Mouse (Mus musculus) kidney, postnatal 36 days (tissue): Measurements from ENCODE around the gene Fam83b.
A peak's percentile ranks its signal among the peaks of the same experiment; 100 is the strongest.

Source experiments
- DNase-seq, 2 experiments: peaks; one replicate each; pipeline ENCODE4 v3.0.0; 2021 to 2022; ENCODE audit warnings: mixed read lengths in 2 of 2

Gene Fam83b

DNA sequence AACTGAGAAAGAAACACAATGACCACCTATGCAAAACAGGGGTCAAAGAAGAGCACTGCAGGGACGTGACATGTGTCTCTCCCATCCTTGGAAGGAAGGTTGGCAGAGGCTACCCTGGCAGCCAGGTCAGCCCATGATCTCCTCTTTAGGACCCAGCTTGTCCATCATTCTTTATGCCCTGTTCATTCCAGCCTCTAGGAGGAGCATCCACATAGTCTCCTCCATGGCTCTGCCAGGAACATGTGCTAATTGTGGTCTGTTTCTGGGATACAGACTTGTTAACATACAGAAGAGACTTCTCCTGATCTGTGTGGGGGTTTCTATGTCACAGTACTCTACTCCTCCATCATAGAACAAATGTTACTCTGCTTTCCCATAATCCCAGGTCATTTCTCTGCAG is 48.3 kb downstream of the Fam83b start:
- DNase-seq, result no peak

DNA sequence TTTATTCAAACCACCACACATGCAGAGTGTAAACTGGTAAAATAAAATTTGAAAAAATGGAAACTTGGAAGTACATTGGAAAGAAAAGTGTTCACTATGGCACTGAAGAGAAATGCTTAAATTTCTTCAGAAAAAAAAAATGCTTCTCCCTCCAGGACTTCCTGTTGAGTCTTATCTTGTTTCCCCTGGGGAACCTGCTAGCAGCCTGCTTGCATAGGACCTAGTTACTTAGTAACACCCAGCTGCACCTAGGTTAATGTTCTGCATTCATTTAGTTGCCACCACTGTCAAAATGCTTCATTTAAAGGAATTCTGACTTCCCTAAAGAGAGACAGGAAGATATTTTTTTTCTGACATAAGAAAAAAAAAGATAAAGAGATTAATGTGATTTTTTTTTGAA is 61.3 kb downstream of the Fam83b start:
- no peak for DNase-seq

DNA sequence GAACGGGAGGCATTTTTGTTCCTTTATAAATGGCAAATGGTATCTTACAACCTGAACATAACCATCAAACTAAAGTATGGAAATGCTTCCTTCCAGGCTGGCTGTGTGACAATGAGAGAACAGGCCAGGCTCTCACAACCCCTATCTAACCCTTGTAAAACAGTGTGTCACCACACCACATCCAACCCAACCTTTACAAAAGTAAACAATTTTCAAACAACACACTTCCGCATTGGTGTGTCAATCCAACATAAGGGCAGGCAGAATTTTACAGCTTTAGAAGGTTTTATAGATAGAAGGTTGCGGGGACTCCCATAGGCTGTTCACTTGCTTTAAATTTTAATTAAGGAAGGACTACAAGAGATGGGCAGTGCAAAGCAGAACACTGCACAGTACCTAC is 77.2 kb downstream of the Fam83b start:
- no peak for DNase-seq

DNA sequence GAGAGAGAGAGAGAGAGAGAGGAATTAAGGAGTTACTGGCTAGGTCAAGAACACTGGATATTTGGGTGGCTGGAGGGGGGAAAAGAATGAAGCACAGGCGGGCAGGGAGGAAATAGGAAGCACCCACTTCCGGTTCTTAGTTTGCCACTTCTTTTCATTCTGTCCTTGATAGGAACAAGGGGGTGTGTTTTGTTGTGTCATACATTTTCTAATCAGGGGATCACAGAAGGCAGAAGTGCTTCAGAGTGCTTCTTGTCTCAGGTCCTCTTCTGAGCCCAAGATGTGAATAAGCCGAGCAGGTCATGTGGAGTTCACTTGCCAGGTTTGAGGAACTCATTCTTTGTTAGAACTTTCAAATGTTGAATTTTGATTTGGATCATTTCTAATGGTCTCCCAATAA is 86.8 kb downstream of the Fam83b start:
- no peak for DNase-seq

DNA sequence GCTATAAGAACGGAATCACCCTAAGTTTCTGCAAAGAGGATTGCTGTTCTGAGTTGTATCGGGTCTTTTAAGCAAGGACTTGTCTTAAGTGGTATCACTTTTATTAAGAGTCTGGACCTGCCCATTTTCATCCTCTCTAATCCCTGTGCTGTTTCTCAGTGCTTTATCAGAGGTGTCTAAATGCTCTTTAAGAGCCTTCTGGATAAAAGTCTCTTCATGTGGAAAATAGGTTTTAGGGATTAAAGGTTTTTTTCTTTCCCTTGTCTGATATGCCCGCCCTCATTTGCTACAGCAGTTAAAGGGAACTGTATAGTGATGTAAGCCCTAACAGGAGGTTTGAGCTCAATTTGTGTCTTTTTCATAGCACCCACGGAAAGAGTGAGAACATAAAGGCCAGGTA is 97.4 kb downstream of the Fam83b start:
- DNase-seq, result no peak

DNA sequence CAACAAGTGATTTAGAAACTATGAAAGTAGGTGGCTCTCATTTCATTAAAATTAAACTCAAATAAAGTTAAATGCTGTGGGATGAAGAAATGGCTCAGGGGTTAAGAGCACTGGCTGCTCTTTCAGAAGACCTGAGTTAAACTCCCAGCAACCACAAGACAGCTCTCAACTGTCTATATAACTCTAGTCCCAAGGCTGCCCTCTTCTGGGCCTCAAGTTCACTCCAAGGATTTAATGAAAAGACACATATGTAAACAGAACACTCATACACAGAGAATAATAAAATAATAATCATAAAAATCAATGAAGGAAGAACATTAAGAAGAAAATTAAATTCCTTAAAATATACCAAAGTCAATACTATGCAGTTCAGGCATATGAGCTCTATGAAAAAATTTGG is 105.4 kb downstream of the Fam83b start:
- peak in 1 of 2 experiments; percentile 1 for DNase-seq

DNA sequence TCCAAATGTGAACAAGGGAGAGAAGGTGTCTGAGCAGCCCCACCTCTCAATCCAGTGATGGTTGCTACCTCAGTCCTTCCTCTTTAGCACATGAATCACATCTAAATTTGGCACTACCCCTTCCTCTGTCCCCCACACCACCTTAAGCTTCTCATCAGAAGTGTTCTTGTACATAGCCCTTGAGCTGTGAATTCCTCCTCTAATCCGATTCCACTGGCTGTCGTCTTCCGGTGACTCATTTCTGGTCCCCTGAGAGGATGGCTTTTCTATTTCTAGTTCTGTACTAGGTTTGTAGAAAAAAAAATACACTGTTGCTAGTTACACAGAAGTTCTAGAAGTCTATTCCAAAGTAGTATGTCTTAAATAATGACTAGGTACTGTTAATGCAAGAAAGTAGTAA is 111.2 kb downstream of the Fam83b start:
- DNase-seq, result no peak
